8 mouse cellular contexts compared by ENCODE assay signal in genomic region chr8:121107668-121108656, GRCm38 (mm10). TPM values are rescaled to one million over a fixed set of nuclear protein-coding genes. Genes with fewer than 3 reads are reported as not detected.
DNase-seq lines count a peak whose midpoint lies in the region; ATAC-seq and TF ChIP-seq lines count a peak whose summit lies in the region.

Gene Mthfsd (minus strand): TSS chr8:121108392.

- peak within 1 kb of the TSS; percentile 90 for H3K4me2 ChIP-seq in hindbrain, postnatal 0 days (ENCODE audit: low read depth, low read length)

- 2% methylated on average over 70 of the region's 75 CpGs for WGBS in hindbrain, postnatal 0 days

- TF ChIP-seq CTCF in gastrocnemius, adult 2 months (IDR thresholded peaks at IDR 0.05), result 0 out of 2 replicates have a peak, but pooled peaks have one; percentile 3
- 0 out of 2 replicates have a peak, but pooled peaks have one; percentile 24 for TF ChIP-seq CTCF in hindbrain, postnatal 0 days (IDR thresholded peaks at IDR 0.05; ENCODE audit: low read depth)
- peak; percentile 5; the same call in 1 of the 2 replicates for TF ChIP-seq CTCF in left cerebral cortex, adult 2 months (IDR thresholded peaks at IDR 0.05)

- peak within 1 kb of the TSS; percentile 94 for H3K27ac ChIP-seq in gastrocnemius, adult 2 months
- peak within 1 kb of the TSS; percentile 90 for H3K27ac ChIP-seq in hindbrain, postnatal 0 days
- peak within 1 kb of the TSS; percentile 91 for H3K27ac ChIP-seq in left cerebral cortex, adult 2 months

- H3K9me3 ChIP-seq in hindbrain, postnatal 0 days (ENCODE audit: low read length), result no peaks in the 10 kb centered on the region

- 0 out of 2 replicates have a peak, but pooled peaks cover 3% of the 10 kb centered on the region for H3K27me3 ChIP-seq in hindbrain, postnatal 0 days (ENCODE audit: insufficient read depth, low read length)

- intact Hi-C loops in gastrocnemius, adult 2 months (cut with DNase I), result loop anchor here (10.0 kb wide), 1 partner anchor 433 kb away; no protein-coding TSS in a partner anchor
- intact Hi-C loops in left cerebral cortex, adult 2 months (cut with DNase I), result no loop called here

- peaks cover 3% of the 10 kb centered on the region; the same call in 1 of the 2 replicates for H3K36me3 ChIP-seq in hindbrain, postnatal 0 days (ENCODE audit: insufficient read depth, low read length)

- peak; percentile 90 for ATAC-seq in common myeloid progenitor, adult 5-6 weeks (replicated peaks; ENCODE audit: low read depth, poor library complexity, severe bottlenecking)
- ATAC-seq in hindbrain, postnatal 0 days, result peak; percentile 96
- ATAC-seq in megakaryocyte, adult 5-6 weeks (ENCODE audit: poor library complexity, severe bottlenecking), result peak; percentile 88

- no peaks in the 10 kb centered on the region for H3K4me1 ChIP-seq in hindbrain, postnatal 0 days (ENCODE audit: insufficient read depth, low read length)

- H3K9ac ChIP-seq in hindbrain, postnatal 0 days (replicated peaks; ENCODE audit: low read length), result peak within 1 kb of the TSS; percentile 85

- peak within 1 kb of the TSS; percentile 96 for H3K4me3 ChIP-seq in gastrocnemius, adult 2 months
- peak within 1 kb of the TSS; percentile 68 for H3K4me3 ChIP-seq in hindbrain, postnatal 0 days (ENCODE audit: low read length)
- H3K4me3 ChIP-seq in left cerebral cortex, adult 2 months, result peak within 1 kb of the TSS; percentile 92

- DNase-seq in ZHBTc4 (ENCODE audit: low read depth, low spot score), result peak; percentile 97
- DNase-seq in gastrocnemius, adult 2 months, result peak; percentile 99
- peak; percentile 99 for DNase-seq in hindbrain, postnatal 0 days (ENCODE audit: low spot score)
- peak; percentile 99 for DNase-seq in left cerebral cortex, adult 2 months (ENCODE audit: extremely low spot score in 1 of 2, low spot score in 2 of 2)
- DNase-seq in right cerebral cortex, adult 2 months (ENCODE audit: low spot score in 2 of 2), result peak; percentile 99
- DNase-seq in urinary bladder, postnatal 14 days (ENCODE audit: low spot score), result peak; percentile 99

RNA-seq across cellular contexts. Expression of gene Mthfsd, which starts in this region (rescaled TPM):
- 7.1 and 12.0 TPM in 2 replicates for total RNA-seq in common myeloid progenitor, adult 5-6 weeks (2017)
- total RNA-seq in gastrocnemius, adult 2 months (2021), result 10 to 100 TPM; 16.2 to 17.9 TPM
- 39.9 and 45.6 TPM in 2 replicates for total RNA-seq in hindbrain, postnatal 0 days (2014; rRNA removed)
- 44.4 and 47.0 TPM in 2 replicates for polyA plus RNA-seq in hindbrain, postnatal 0 days (2015; fragmentation: Nextera tagmentation; extraction: Ambion mirVana)
- 10 to 100 TPM; 40.0 to 46.5 TPM for total RNA-seq in left cerebral cortex, adult 2 months (2021)
- 11.0 and 12.6 TPM in 2 replicates for total RNA-seq in megakaryocyte, adult 5-6 weeks (2015)
- 7.1 and 13.1 TPM in 2 replicates for total RNA-seq in megakaryocyte, adult 5-6 weeks (2017)

Comparison
In these comparisons a context has a peak if more than half of its experiments do, and no peak if none do; other contexts are left out.
1. Peak in every context shown above with its lines: DNase-seq, ATAC-seq, H3K4me3 ChIP-seq and H3K27ac ChIP-seq.